Mouse (Mus musculus) embryonic fibroblast, embryonic 13.5 days (primary cell): ENCODE measurements around the gene Acta1.

ENCODE experiments used
- CTCF ChIP-seq: IDR thresholded peaks from 2 replicates; pipeline ENCODE4 v1.5.1; 2011; ENCODE audit warnings: mild to moderate bottlenecking, control low read depth, low read length, moderate library complexity, borderline replicate concordance; ENCODE audit not compliant: insufficient read depth
- POLR2A ChIP-seq: IDR thresholded peaks from 2 replicates; pipeline ENCODE4 v1.6.1; 2011; ENCODE audit warnings: low read depth, mild to moderate bottlenecking, control low read depth, low read length, moderate library complexity

DNA sequence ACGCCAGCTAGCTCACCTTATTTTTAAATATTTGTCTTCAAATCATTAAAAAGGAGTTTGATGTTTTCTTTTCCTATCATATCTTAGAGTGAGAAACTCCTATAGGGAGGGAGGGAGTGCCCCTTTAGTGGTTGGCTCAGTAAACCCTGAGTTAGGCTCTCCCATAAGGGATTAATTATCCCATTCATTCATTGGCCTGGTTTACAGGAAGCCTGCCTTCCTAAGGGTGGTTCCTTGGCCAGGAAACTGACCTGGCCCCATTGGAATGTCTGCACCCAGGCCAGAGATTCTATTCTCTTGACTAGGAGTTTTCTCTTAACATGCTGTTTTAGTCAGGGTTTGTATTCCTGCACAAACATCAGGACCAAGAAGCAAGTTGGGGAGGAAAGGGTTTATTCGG is 6.6 kb downstream of the Acta1 start:
- TF ChIP-seq POLR2A (no peak), CTCF (no peak)
